Mouse (Mus musculus) CH12.LX (cell line): ENCODE results near the gene Ttc16. TPM values are rescaled to one million over a fixed set of nuclear protein-coding genes. Genes with fewer than 3 reads are reported as not detected.

Experiments used
- DNase-seq: peaks from one replicate; pipeline ENCODE4 v3.0.0-alpha.2; 2013; ENCODE audit errors: extremely low read depth
- H3K27ac ChIP-seq: 2 replicates; pipeline ENCODE4 v1.5.1; 2012; ENCODE audit warnings: low read depth, mild to moderate bottlenecking, control low read depth, moderate library complexity; ENCODE audit not compliant: insufficient read depth
- H3K27me3 ChIP-seq: replicated peaks from 2 replicates; pipeline ENCODE3; 2012; ENCODE audit warnings: inconsistent platforms
- H3K36me3 ChIP-seq, 2 experiments: replicated peaks in 1 of 2; 2 replicates each; pipeline versions ENCODE3 to v1.6.1; 2012; ENCODE audit warnings: inconsistent platforms in 1 of 2, low read length in 1 of 2, mild to moderate bottlenecking in 1 of 2, mixed read lengths in 1 of 2, moderate library complexity in 1 of 2; ENCODE audit not compliant: control insufficient read depth in 1 of 2, insufficient read depth in 1 of 2
- H3K4me1 ChIP-seq, 2 experiments: 2 replicates each; pipeline ENCODE4 v1.6.1; 2012; ENCODE audit warnings: inconsistent platforms in 1 of 2, moderate library complexity in 1 of 2; ENCODE audit not compliant: insufficient read depth in 2 of 2, control insufficient read depth in 1 of 2
- H3K4me2 ChIP-seq: 2 replicates; pipeline ENCODE4 v1.6.1; 2012; ENCODE audit warnings: low read depth, mild to moderate bottlenecking, control low read depth; ENCODE audit not compliant: poor library complexity, insufficient read depth, severe bottlenecking
- H3K4me3 ChIP-seq, 3 experiments: fragments of 150-350 bp in 1 of 3; sonication (generic) in 1 of 3; replicated peaks in 1 of 3; 2 replicates each; pipeline versions ENCODE3 to v1.5.1; 2011 to 2012; ENCODE audit warnings: low read depth in 2 of 3, low read length in 2 of 3, mild to moderate bottlenecking in 2 of 3, moderate library complexity in 2 of 3, control low read depth in 1 of 3, improper control_type of control experiment in 1 of 3, inconsistent platforms in 1 of 3, mixed read lengths in 1 of 3; ENCODE audit not compliant: poor library complexity in 1 of 3
- H3K79me2 ChIP-seq: replicated peaks from 2 replicates; pipeline ENCODE4 v1.6.1; 2012; ENCODE audit warnings: mild to moderate bottlenecking, moderate library complexity; ENCODE audit not compliant: control insufficient read depth, poor library complexity, insufficient read depth, severe bottlenecking; ENCODE audit errors: extremely low read depth
- H3K9ac ChIP-seq: 2 replicates; pipeline ENCODE4 v1.6.1; 2012; ENCODE audit warnings: low read depth, mild to moderate bottlenecking, control low read depth, moderate library complexity; ENCODE audit not compliant: insufficient read depth
- H3K9me3 ChIP-seq: replicated peaks from 2 replicates; pipeline ENCODE3; 2012; ENCODE audit warnings: low read length, inconsistent platforms, mixed read lengths
- CHD1 ChIP-seq: IDR thresholded peaks from 2 replicates; pipeline ENCODE4 v1.6.1; 2012; ENCODE audit warnings: low read depth, low read length, improper control_type of control experiment, inconsistent platforms
- CHD2 ChIP-seq: IDR thresholded peaks from 2 replicates; pipeline ENCODE4 v1.6.1; 2011; ENCODE audit warnings: low read length, improper control_type of control experiment
- CTCF ChIP-seq, 2 experiments: IDR thresholded peaks in 1 of 2; conservative IDR thresholded peaks in 1 of 2; 2 replicates each; pipeline ENCODE4 v1.5.1; 2011 to 2012; ENCODE audit warnings: low read depth in 2 of 2, low read length in 2 of 2, improper control_type of control experiment in 1 of 2, inconsistent platforms in 1 of 2, mild to moderate bottlenecking in 1 of 2, moderate library complexity in 1 of 2
- E2F4 ChIP-seq: IDR thresholded peaks from 2 replicates; pipeline ENCODE4 v1.6.1; 2011; ENCODE audit warnings: low read depth, low read length, improper control_type of control experiment; ENCODE audit not compliant: insufficient replicate concordance
- ELF1 ChIP-seq: IDR thresholded peaks from 2 replicates; pipeline ENCODE4 v1.6.1; 2014; ENCODE audit warnings: low read depth, mild to moderate bottlenecking, inconsistent platforms, low read length, improper control_type of control experiment
- EP300 ChIP-seq: IDR thresholded peaks from 2 replicates; pipeline ENCODE4 v1.6.1; 2011; ENCODE audit warnings: low read length, improper control_type of control experiment
- ETS1 ChIP-seq: conservative IDR thresholded peaks from 2 replicates; pipeline ENCODE4 v1.6.1; 2012; ENCODE audit warnings: low read depth, mild to moderate bottlenecking, inconsistent platforms, low read length, improper control_type of control experiment, moderate library complexity
- GABPA ChIP-seq: IDR thresholded peaks from 2 replicates; pipeline ENCODE4 v1.6.1; 2012; ENCODE audit warnings: low read depth, low read length, improper control_type of control experiment, inconsistent platforms; ENCODE audit not compliant: insufficient replicate concordance
- HCFC1 ChIP-seq: IDR thresholded peaks from 2 replicates; pipeline ENCODE4 v1.6.1; 2012; ENCODE audit warnings: low read depth, mild to moderate bottlenecking, inconsistent platforms, low read length, improper control_type of control experiment
- JUN ChIP-seq: IDR thresholded peaks from 2 replicates; pipeline ENCODE4 v1.6.1; 2011; ENCODE audit warnings: low read depth, mild to moderate bottlenecking, low read length, improper control_type of control experiment, moderate library complexity; ENCODE audit not compliant: insufficient read depth
- KAT2A ChIP-seq: IDR thresholded peaks from 2 replicates; pipeline ENCODE4 v1.6.1; 2012; ENCODE audit warnings: low read length, improper control_type of control experiment, inconsistent platforms; ENCODE audit not compliant: insufficient replicate concordance
- MAZ ChIP-seq: IDR thresholded peaks from 2 replicates; pipeline ENCODE4 v1.6.1; 2012; ENCODE audit warnings: low read depth, mild to moderate bottlenecking, inconsistent platforms, low read length, improper control_type of control experiment, moderate library complexity
- MEF2A ChIP-seq: IDR thresholded peaks from 2 replicates; pipeline ENCODE4 v1.6.1; 2014; ENCODE audit warnings: low read depth, mild to moderate bottlenecking, inconsistent platforms, low read length, improper control_type of control experiment, borderline replicate concordance
- MXI1 ChIP-seq: IDR thresholded peaks from 2 replicates; pipeline ENCODE4 v1.6.1; 2011; ENCODE audit warnings: mild to moderate bottlenecking, low read depth, low read length, improper control_type of control experiment
- MYC ChIP-seq: IDR thresholded peaks from 2 replicates; pipeline ENCODE4 v1.6.1; 2011; ENCODE audit warnings: low read depth, mild to moderate bottlenecking, improper control_type of control experiment, low read length
- NELFE ChIP-seq: IDR thresholded peaks from 2 replicates; pipeline ENCODE4 v1.6.1; 2011; ENCODE audit warnings: low read depth, low read length, improper control_type of control experiment
- PAX5 ChIP-seq: IDR thresholded peaks from 2 replicates; pipeline ENCODE4 v1.6.1; 2012; ENCODE audit warnings: low read length, inconsistent platforms, mixed read lengths
- RAD21 ChIP-seq: IDR thresholded peaks from 2 replicates; pipeline ENCODE4 v1.6.1; 2011; ENCODE audit warnings: low read depth, mild to moderate bottlenecking, low read length, improper control_type of control experiment, moderate library complexity
- SIN3A ChIP-seq: IDR thresholded peaks from 2 replicates; pipeline ENCODE4 v1.6.1; 2012; ENCODE audit warnings: low read length, improper control_type of control experiment, inconsistent platforms
- ZNF384 ChIP-seq: IDR thresholded peaks from 2 replicates; pipeline ENCODE4 v1.6.1; 2012; ENCODE audit warnings: low read depth, low read length, improper control_type of control experiment, inconsistent platforms
- dilution Hi-C: fragments of 300-500 bp; cut with MboI; formaldehyde crosslinking; loops from 2 replicates; pipeline ENCODE4 v1.14.3; 2020; ENCODE audit warnings: low sequenced_read_pairs; ENCODE audit not compliant: extremely low pct_unique_long_range_greater_than_20kb, extremely low pct_ligation_motif_present
- in situ Hi-C: fragments of 300-500 bp; cut with MboI; formaldehyde crosslinking; loops from 3 replicates; pipeline ENCODE4 v1.14.3; 2019; ENCODE audit warnings: low sequenced_read_pairs, low pct_ligation_motif_present, low pct_unique_long_range_greater_than_20kb, mixed read lengths
- polyA plus RNA-seq: library from polyadenylated mRNA; unstranded; fragments of >175 nt; gene quantifications from 2 replicates; pipeline ENCODE4 v1.2.1, GENCODE M21; 2012; ENCODE audit warnings: low read depth; ENCODE audit not compliant: insufficient read length
- total RNA-seq, 2 experiments: library from RNA; depleted of rRNA; stranded (reverse); fragments of 300-350 nt in 1 of 2; fragments of >200 nt in 1 of 2; gene quantifications; 2 replicates each; pipeline ENCODE4 v1.2.3; 2012 to 2014

The Ttc16 gene
- total and polyA plus RNA-seq, 3 experiments, result 0.11 to 0.81 (median 0.24) TPM

- no peak for DNase-seq
Observed at GRCm38 (mm10) chr2:32752181-32752580, 23.3 kb downstream of the Ttc16 start.

GRCm38 (mm10) chr2:32751665-32752033 lies 23.8 kb downstream of the Ttc16 start:
- H3K27ac ChIP-seq, result no peak overlapping the region
- no peak overlapping the region for H3K4me3 ChIP-seq
- no peak for DNase-seq
- no peaks in the 10 kb centered on the region for H3K27me3 ChIP-seq
- TF ChIP-seq E2F4 (no peak), SIN3A (no peak), EP300 (no peak), MXI1 (no peak), KAT2A (no peak), CHD1 (no peak), NELFE (no peak), JUN (no peak), HCFC1 (no peak), MAZ (no peak), ZNF384 (no peak), ELF1 (no peak), CTCF (conservative IDR thresholded peaks at IDR 0.05 in 1 of 2, IDR thresholded peaks at IDR 0.05 in 1 of 2; ENCODE audit: low read depth in 2 of 2, low read length in 2 of 2) (no peak), MEF2A (no peak), RAD21 (no peak), MYC (no peak), ETS1 (no peak), PAX5 (no peak), CHD2 (no peak), GABPA (no peak)
- TF ChIP-seq, all 38 proteins: peak for 0
- dilution Hi-C loops (no loop called here), in situ Hi-C loops (no loop called here)
- Histone ChIP-seq H3K4me1 (peaks cover 0 to 17% of the 10 kb centered on the region in 2 experiments; a peak in 1 of 4 replicates), H3K36me3 (peaks cover 63 to 84% of the 10 kb centered on the region in 2 experiments), H3K4me2 (no peak overlapping the region), H3K9me3 (no peaks in the 10 kb centered on the region), H3K79me2 (no peaks in the 10 kb centered on the region), H3K9ac (no peak overlapping the region)

More at GRCm38 (mm10) chr2:32752181-32752580, 23.3 kb downstream of the Ttc16 start:
- no peak overlapping the region for H3K9ac ChIP-seq
- no peak for TF ChIP-seq PAX5
- TF ChIP-seq, all 38 proteins: peak for 0
- Histone ChIP-seq H3K9me3 (no peaks in the 10 kb centered on the region), H3K36me3 (peaks cover 58 to 78% of the 10 kb centered on the region in 2 experiments), H3K4me3 (no peak overlapping the region), H3K27me3 (no peaks in the 10 kb centered on the region), H3K27ac (no peak overlapping the region), H3K4me1 (peaks cover 0 to 17% of the 10 kb centered on the region in 2 experiments; a peak in 1 of 4 replicates), H3K4me2 (no peak overlapping the region), H3K79me2 (no peaks in the 10 kb centered on the region)
- dilution Hi-C loops (no loop called here), in situ Hi-C loops (no loop called here)
